8 mouse cellular contexts compared by ENCODE assay signal in genomic region chrX:152368397-152369273, GRCm38 (mm10). TPM values are rescaled to one million over a fixed set of nuclear protein-coding genes. Genes with fewer than 3 reads are reported as not detected.
A peak's percentile ranks its signal among the peaks of the same experiment; 100 is the strongest.
DNase-seq lines count a peak whose midpoint lies in the region; ATAC-seq lines count a peak whose summit lies in the region.

Gene Gpr173 (minus strand): TSS chrX:152368704.

- H3K4me2 ChIP-seq in intestine, embryonic 16.5 days (ENCODE audit: low read depth, low read length) = peak within 1 kb of the TSS; percentile 50
- peak within 1 kb of the TSS; percentile 70 for H3K4me2 ChIP-seq in midbrain, embryonic 13.5 days (replicated peaks)
- H3K4me2 ChIP-seq in stomach, embryonic 15.5 days = peak within 1 kb of the TSS; percentile 50

- no peaks in the 10 kb centered on the region for H3K9me3 ChIP-seq in intestine, embryonic 16.5 days (ENCODE audit: control insufficient read depth, low read length)
- H3K9me3 ChIP-seq in midbrain, embryonic 13.5 days = no peaks in the 10 kb centered on the region
- no peaks in the 10 kb centered on the region for H3K9me3 ChIP-seq in stomach, embryonic 15.5 days

- H3K27ac ChIP-seq in intestine, embryonic 16.5 days (ENCODE audit: low read length) = no peak within 1 kb of the TSS
- H3K27ac ChIP-seq in midbrain, embryonic 13.5 days = peak within 1 kb of the TSS; percentile 87
- H3K27ac ChIP-seq in stomach, embryonic 15.5 days = peak within 1 kb of the TSS; percentile 21; the same call in 1 of the 2 replicates

- 16% methylated on average over 21 of the region's 24 CpGs for WGBS in intestine, embryonic 16.5 days
- WGBS in midbrain, embryonic 13.5 days = 25% methylated on average over 21 of the region's 24 CpGs
- WGBS in stomach, embryonic 15.5 days = 16% methylated on average over 20 of the region's 24 CpGs

- peak; percentile 97 for ATAC-seq in intestine, embryonic 16.5 days
- peak; percentile 96 for ATAC-seq in midbrain, embryonic 13.5 days
- ATAC-seq in stomach, embryonic 15.5 days (ENCODE audit: insufficient read depth, low FRiP score, low read depth) = peak; percentile 96

- DNase-seq in adrenal gland, postnatal 14 days = peak; percentile 64
- peak; percentile 84 for DNase-seq in embryo, embryonic 9.5 days (ENCODE audit: extremely low spot score)
- DNase-seq in gastrocnemius, postnatal 4 days (ENCODE audit: low spot score in 2 of 2) = peak; percentile 33 to 56
- peak; percentile 68 to 69 for DNase-seq in left cerebral cortex, postnatal 36 days (ENCODE audit: low spot score in 2 of 2)
- DNase-seq in spleen, postnatal 14 days (ENCODE audit: low spot score in 2 of 2) = no peak

- no peaks in the 10 kb centered on the region for H3K36me3 ChIP-seq in intestine, embryonic 16.5 days (ENCODE audit: control insufficient read depth, insufficient read depth, low read length)
- no peaks in the 10 kb centered on the region for H3K36me3 ChIP-seq in midbrain, embryonic 13.5 days
- H3K36me3 ChIP-seq in stomach, embryonic 15.5 days = no peaks in the 10 kb centered on the region

- H3K4me3 ChIP-seq in intestine, embryonic 16.5 days (ENCODE audit: low read length) = peak within 1 kb of the TSS; percentile 52
- peak within 1 kb of the TSS; percentile 60 for H3K4me3 ChIP-seq in midbrain, embryonic 13.5 days (replicated peaks)
- H3K4me3 ChIP-seq in stomach, embryonic 15.5 days (replicated peaks) = peak within 1 kb of the TSS; percentile 49

- intact Hi-C loops in left cerebral cortex, postnatal 36 days (cut with DNase I) = no loop called here

- peak within 1 kb of the TSS; percentile 61 for H3K9ac ChIP-seq in intestine, embryonic 16.5 days (ENCODE audit: low read depth, low read length)
- H3K9ac ChIP-seq in midbrain, embryonic 13.5 days (replicated peaks) = peak within 1 kb of the TSS; percentile 77
- H3K9ac ChIP-seq in stomach, embryonic 15.5 days = peak within 1 kb of the TSS; percentile 16; the same call in 1 of the 2 replicates

- peaks cover 13% of the 10 kb centered on the region; the same call in 1 of the 2 replicates for H3K27me3 ChIP-seq in intestine, embryonic 16.5 days (replicated peaks; ENCODE audit: control insufficient read depth, insufficient read depth, low read length)
- H3K27me3 ChIP-seq in midbrain, embryonic 13.5 days = peaks cover 70% of the 10 kb centered on the region
- no peaks in the 10 kb centered on the region for H3K27me3 ChIP-seq in stomach, embryonic 15.5 days (replicated peaks)

- H3K4me1 ChIP-seq in intestine, embryonic 16.5 days (ENCODE audit: control insufficient read depth, insufficient read depth, low read length) = no peaks in the 10 kb centered on the region
- H3K4me1 ChIP-seq in midbrain, embryonic 13.5 days (replicated peaks) = peaks cover 32% of the 10 kb centered on the region
- no peaks in the 10 kb centered on the region for H3K4me1 ChIP-seq in stomach, embryonic 15.5 days

RNA-seq across cellular contexts. Expression of gene Gpr173, which starts in this region (rescaled TPM):
- total RNA-seq in adrenal gland, postnatal 14 days (2021) = 2.7 and 3.1 TPM in 2 replicates
- total RNA-seq in gastrocnemius, postnatal 4 days (2021) = 1 to 10 TPM; 4.8 to 5.2 TPM
- 1.8 and 2.1 TPM in 2 replicates for polyA plus RNA-seq in intestine, embryonic 16.5 days (2015; fragmentation: Nextera tagmentation; extraction: Ambion mirVana)
- total RNA-seq in left cerebral cortex, postnatal 36 days (2021) = 10 to 100 TPM; 15.8 to 17.5 TPM
- polyA plus RNA-seq in midbrain, embryonic 13.5 days (2015; fragmentation: Nextera tagmentation; extraction: Ambion mirVana) = 10.8 and 12.2 TPM in 2 replicates
- 2.9 TPM in 2 replicates for polyA plus RNA-seq in stomach, embryonic 15.5 days (2015; fragmentation: Nextera tagmentation; extraction: Ambion mirVana)

Comparison
In these comparisons a context has a peak if more than half of its experiments do, and no peak if none do; other contexts are left out.
1. DNase-seq: peak in adrenal gland, postnatal 14 days (single experiment), embryo, embryonic 9.5 days (single experiment), gastrocnemius, postnatal 4 days (2 of 2) and left cerebral cortex, postnatal 36 days (2 of 2); none in spleen, postnatal 14 days (0 of 2).
2. H3K9ac ChIP-seq: peak in every context shown above with its lines; median percentile 77 in midbrain, embryonic 13.5 days; 61 in intestine, embryonic 16.5 days; 16 in stomach, embryonic 15.5 days.
3. Peak in every context shown above with its lines, with median percentiles within 50 percentile points of each other: ATAC-seq, H3K4me2 ChIP-seq and H3K4me3 ChIP-seq.